Mouse (Mus musculus): Measurements from ENCODE around the gene Igf1. TPM values are rescaled to one million over a fixed set of nuclear protein-coding genes. Genes with fewer than 3 reads are reported as not detected.

Gene Igf1
- total and polyA plus RNA-seq, 2 experiments from 2014 or later = 10.0 to 23.4 TPM

DNA sequence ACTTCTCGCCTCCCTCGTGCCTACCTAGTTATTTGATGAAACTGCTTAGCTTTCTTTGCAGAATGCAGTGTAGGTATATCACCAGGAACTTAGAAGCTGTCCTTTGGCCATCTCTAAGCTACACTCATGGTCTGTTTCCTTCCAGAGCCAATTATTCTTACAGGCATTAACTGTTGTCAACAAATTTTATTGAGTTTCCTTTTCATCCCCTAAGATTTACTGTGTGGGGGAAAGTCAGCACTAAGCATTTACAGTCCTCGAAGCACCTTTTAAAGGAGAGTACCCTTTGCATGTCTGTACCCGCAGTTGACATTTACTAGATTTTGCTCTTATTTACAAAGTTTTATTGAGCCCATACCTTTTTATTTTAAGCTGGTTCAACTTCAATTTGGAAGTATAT, 9.6 kb downstream of the Igf1 start:
- DNase-seq (ENCODE audit: low spot score) (no peak), ATAC-seq (ENCODE audit: insufficient read depth, low read depth) (no peak)
- no peak overlapping the region for H3K4me3 ChIP-seq (ENCODE audit: low read depth, low read length)
- peaks cover 17% of the 10 kb centered on the region for H3K4me1 ChIP-seq (ENCODE audit: control insufficient read depth, insufficient read depth)
- TF ChIP-seq EP300 (IDR thresholded peaks at IDR 0.05; ENCODE audit: low read depth) (no peak), CTCF (IDR thresholded peaks at IDR 0.05; ENCODE audit: low read depth) (no peak)
- H3K27me3 ChIP-seq (ENCODE audit: control insufficient read depth, insufficient read depth, low read length) = no peaks in the 10 kb centered on the region
- no peak overlapping the region for H3K4me2 ChIP-seq (ENCODE audit: low read depth, low read length)
- no peak overlapping the region for H3K9ac ChIP-seq (replicated peaks; ENCODE audit: low read depth, low read length)
- no peak overlapping the region for H3K27ac ChIP-seq (ENCODE audit: low read depth)
- peaks cover 11% of the 10 kb centered on the region for H3K36me3 ChIP-seq (replicated peaks; ENCODE audit: control insufficient read depth, insufficient read depth, low read length)
- no peaks in the 10 kb centered on the region for H3K9me3 ChIP-seq (replicated peaks; ENCODE audit: control insufficient read depth, low read length)
- WGBS = 91% methylated on average over 4 of the region's 4 CpGs

DNA sequence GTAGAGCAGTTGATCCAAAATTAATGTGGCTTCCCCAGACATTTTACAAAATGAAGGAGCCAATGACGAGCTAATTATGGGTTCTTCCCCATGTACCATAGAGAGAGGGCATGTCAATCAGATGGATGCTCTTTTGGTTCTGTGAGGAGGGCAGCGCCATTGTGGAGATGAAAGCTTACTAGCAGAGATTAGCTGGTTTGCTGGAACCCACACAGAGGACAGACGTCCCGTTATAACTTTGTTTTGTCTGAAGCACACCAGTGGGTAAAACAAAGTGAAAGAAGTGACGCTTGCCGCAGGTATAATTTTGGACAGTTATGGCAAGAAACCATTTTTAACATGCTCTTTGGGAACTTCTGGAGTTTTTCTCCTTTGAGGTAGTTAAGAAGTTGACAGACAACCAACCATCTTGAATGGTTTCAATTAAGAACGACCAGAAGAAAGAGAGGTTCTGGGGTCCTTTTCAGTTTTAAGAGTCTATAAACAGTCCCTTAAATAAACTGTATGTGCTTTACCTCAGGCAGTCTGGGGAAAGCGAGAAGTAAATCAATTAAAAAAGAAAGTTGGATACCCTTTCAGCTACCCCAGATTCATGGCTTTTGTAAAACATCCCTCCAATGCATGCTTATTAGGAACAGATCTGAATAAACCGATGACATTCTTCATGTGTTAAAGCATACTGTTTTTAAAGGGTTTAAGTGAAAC, 10.4 kb downstream of the Igf1 start:
- Histone ChIP-seq H3K4me1 (ENCODE audit: control insufficient read depth, insufficient read depth) (peaks cover 14% of the 10 kb centered on the region), H3K36me3 (replicated peaks; ENCODE audit: control insufficient read depth, insufficient read depth, low read length) (peaks cover 11% of the 10 kb centered on the region), H3K4me3 (ENCODE audit: low read depth, low read length) (no peak overlapping the region), H3K4me2 (ENCODE audit: low read depth, low read length) (no peak overlapping the region), H3K9me3 (replicated peaks; ENCODE audit: control insufficient read depth, low read length) (no peaks in the 10 kb centered on the region), H3K9ac (replicated peaks; ENCODE audit: low read depth, low read length) (no peak overlapping the region), H3K27ac (ENCODE audit: low read depth) (no peak overlapping the region), H3K27me3 (ENCODE audit: control insufficient read depth, insufficient read depth, low read length) (no peaks in the 10 kb centered on the region)
- DNase-seq (ENCODE audit: low spot score) (no peak), ATAC-seq (ENCODE audit: insufficient read depth, low read depth) (no peak)
- WGBS = 91% methylated on average over 9 of the region's 9 CpGs
- TF ChIP-seq EP300 (IDR thresholded peaks at IDR 0.05; ENCODE audit: low read depth) = no peak

DNA sequence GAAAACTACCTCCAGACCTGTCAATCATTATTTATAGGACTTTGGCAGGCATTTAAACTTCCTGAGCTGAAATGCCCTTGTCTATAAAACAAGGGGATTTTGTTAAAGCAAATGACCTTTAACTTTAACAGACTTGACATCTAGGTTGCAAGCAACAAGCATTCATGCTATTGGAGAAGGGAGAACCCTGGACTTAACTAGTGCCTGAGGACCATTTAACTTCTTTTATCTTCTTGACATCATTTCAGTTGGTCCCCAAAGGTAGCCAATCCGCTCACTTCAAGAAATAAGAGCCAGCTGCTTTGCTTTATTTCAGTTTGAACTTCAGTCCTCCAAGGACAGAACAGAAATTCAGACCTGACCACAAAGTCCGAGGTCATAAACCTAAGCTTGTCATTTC, 11.1 kb downstream of the Igf1 start:
- no peak overlapping the region for H3K9ac ChIP-seq (replicated peaks; ENCODE audit: low read depth, low read length)
- WGBS = 83% methylated on average over 2 of the region's 2 CpGs
- no peak overlapping the region for H3K4me2 ChIP-seq (ENCODE audit: low read depth, low read length)
- ATAC-seq (ENCODE audit: insufficient read depth, low read depth) = no peak
- H3K27ac ChIP-seq (ENCODE audit: low read depth) = no peak overlapping the region
- TF ChIP-seq CTCF (IDR thresholded peaks at IDR 0.05; ENCODE audit: low read depth) = no peak
- TF ChIP-seq EP300 (IDR thresholded peaks at IDR 0.05; ENCODE audit: low read depth) = no peak
- peaks cover 11% of the 10 kb centered on the region for H3K36me3 ChIP-seq (replicated peaks; ENCODE audit: control insufficient read depth, insufficient read depth, low read length)
- H3K4me1 ChIP-seq (ENCODE audit: control insufficient read depth, insufficient read depth) = peaks cover 14% of the 10 kb centered on the region
- H3K27me3 ChIP-seq (ENCODE audit: control insufficient read depth, insufficient read depth, low read length) = no peaks in the 10 kb centered on the region
- no peaks in the 10 kb centered on the region for H3K9me3 ChIP-seq (replicated peaks; ENCODE audit: control insufficient read depth, low read length)
- DNase-seq (ENCODE audit: low spot score) = no peak
- no peak overlapping the region for H3K4me3 ChIP-seq (ENCODE audit: low read depth, low read length)

DNA sequence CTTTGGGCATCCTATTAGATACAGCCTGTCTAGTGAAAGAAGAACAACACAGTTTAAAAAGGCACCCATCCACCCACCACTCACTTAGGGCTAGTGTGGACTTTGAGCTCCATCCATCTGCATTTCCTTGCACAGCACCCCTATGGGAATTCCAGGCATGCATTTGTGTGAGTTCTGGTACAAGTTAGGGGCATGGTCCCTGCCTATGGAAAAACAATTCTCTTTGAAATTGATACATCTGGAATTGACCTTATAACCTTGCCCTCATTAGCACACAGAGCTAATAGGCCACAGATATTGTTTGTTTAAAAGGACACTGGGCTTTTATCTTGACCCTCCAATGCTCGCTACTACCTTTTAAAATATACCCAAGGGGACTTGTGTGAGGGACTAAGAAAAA, 11.6 kb downstream of the Igf1 start:
- no peak for ATAC-seq (ENCODE audit: insufficient read depth, low read depth)
- peaks cover 11% of the 10 kb centered on the region for H3K36me3 ChIP-seq (replicated peaks; ENCODE audit: control insufficient read depth, insufficient read depth, low read length)

DNA sequence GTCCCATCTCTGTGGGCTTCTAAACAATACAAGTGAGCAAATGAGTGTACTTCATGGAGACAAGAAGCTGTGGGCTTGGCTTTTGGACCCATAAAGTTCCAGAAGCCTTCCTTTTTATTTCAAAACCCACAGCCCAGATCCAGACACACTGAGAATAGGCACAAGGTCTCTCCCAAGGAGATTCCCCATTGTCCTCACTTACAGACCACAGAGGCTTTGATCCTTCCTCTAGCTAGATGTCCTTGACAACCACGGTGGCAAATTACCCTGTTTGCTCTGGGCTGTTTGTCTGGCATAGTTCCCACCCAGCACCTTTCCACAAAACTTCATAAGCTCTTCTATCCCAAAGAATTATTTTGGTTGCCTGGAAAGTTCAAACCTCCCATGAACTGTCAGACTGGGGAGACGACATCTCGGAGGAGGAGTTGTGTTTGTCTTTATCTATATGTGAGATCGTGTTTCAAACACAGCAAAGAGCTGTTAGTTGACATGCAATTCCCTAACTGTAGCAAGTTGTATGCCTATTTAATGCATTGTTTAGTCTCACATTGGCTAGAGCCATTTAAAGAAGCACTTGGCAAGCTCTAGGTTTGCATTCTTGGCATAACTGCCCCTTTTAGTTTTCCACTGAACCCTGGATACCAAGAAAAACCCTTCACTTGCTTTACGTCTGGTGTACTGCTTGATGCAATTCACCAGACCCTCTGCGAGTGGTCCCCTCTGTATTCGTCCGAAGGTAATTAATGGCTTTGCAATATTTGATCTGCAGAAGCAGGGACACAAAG, 14.0 kb downstream of the Igf1 start:
- whole genome bisulfite sequencing = 22% methylated on average over 8 of the region's 8 CpGs
- DNase-seq (ENCODE audit: low spot score) (peak; percentile 61), ATAC-seq (ENCODE audit: insufficient read depth, low read depth) (peak; percentile 77)
- Histone ChIP-seq H3K9me3 (replicated peaks; ENCODE audit: control insufficient read depth, low read length) (no peaks in the 10 kb centered on the region), H3K9ac (replicated peaks; ENCODE audit: low read depth, low read length) (no peak overlapping the region), H3K4me3 (ENCODE audit: low read depth, low read length) (no peak overlapping the region), H3K27me3 (ENCODE audit: control insufficient read depth, insufficient read depth, low read length) (no peaks in the 10 kb centered on the region), H3K27ac (ENCODE audit: low read depth) (peak overlapping the region; percentile 78), H3K4me2 (ENCODE audit: low read depth, low read length) (peak overlapping the region; percentile 39), H3K4me1 (ENCODE audit: control insufficient read depth, insufficient read depth) (peaks cover 9% of the 10 kb centered on the region), H3K36me3 (replicated peaks; ENCODE audit: control insufficient read depth, insufficient read depth, low read length) (peaks cover 5% of the 10 kb centered on the region; the same call in 1 of the 2 replicates)
- TF ChIP-seq CTCF (IDR thresholded peaks at IDR 0.05; ENCODE audit: low read depth) = no peak
- TF ChIP-seq EP300 (IDR thresholded peaks at IDR 0.05; ENCODE audit: low read depth) = no peak

More for the DNA sequence above, 11.6 kb downstream of the Igf1 start:
- no peak for TF ChIP-seq EP300 (IDR thresholded peaks at IDR 0.05; ENCODE audit: low read depth)
- TF ChIP-seq CTCF (IDR thresholded peaks at IDR 0.05; ENCODE audit: low read depth) = no peak
- DNase-seq (ENCODE audit: low spot score) = no peak
- H3K4me2 ChIP-seq (ENCODE audit: low read depth, low read length) = no peak overlapping the region
- no peak overlapping the region for H3K27ac ChIP-seq (ENCODE audit: low read depth)
- no peaks in the 10 kb centered on the region for H3K27me3 ChIP-seq (ENCODE audit: control insufficient read depth, insufficient read depth, low read length)
- no peak overlapping the region for H3K9ac ChIP-seq (replicated peaks; ENCODE audit: low read depth, low read length)
- 96% methylated on average over 1 of the region's 1 CpGs for WGBS
- H3K4me3 ChIP-seq (ENCODE audit: low read depth, low read length) = no peak overlapping the region
- H3K9me3 ChIP-seq (replicated peaks; ENCODE audit: control insufficient read depth, low read length) = no peaks in the 10 kb centered on the region
- H3K4me1 ChIP-seq (ENCODE audit: control insufficient read depth, insufficient read depth) = peaks cover 14% of the 10 kb centered on the region

Data from heart, postnatal 0 days (tissue).